Mouse (Mus musculus): ENCODE measurements around the gene Dmbx1. TPM values are rescaled to one million over a fixed set of nuclear protein-coding genes. Genes with fewer than 3 reads are reported as not detected.

The Dmbx1 gene
- total RNA-seq, 2 experiments from 2014 or later, result not detected

DNA sequence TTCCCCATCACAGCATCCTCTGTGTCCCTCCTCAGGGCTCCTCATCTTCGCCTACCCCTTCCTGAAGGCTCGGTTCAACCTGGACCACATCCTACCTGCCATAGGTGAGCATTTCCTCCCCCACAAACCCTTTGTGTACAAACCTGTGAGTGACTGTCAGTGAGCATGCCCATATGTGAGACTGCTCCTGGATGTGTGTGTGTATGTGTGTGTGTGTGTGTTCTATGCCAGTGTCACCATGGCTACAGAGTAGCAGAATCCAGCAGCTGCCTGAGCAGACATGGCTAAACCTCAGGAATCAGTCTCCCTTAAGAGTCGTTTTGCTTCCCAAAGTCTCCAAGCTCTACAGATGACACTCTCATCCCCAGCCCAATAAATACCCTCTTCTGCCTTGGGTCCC lies 53.9 kb downstream of the Dmbx1 start:
- no peak for DNase-seq

DNA sequence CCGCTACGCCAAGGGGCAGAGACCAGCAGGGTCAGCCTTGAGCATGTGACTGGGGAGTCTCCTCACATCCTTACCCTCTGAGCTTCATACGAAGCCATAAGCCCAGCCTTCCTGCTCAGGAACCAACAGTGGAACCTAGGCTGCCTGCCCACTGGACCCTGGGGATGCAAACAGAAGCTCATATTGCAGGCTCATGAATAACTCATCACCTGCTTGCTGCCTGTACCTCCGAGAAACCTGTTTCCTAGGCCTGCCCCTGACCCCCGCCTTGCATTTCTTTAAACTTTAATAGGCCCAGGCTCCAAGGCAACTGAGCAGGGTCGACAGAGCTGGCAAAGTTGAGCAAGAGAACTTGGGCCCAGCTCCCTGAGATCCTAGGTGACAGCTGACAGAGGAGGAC lies 55.7 kb downstream of the Dmbx1 start, which contains the start of gene Kncn:
TSS of gene Kncn (plus strand) at position 379 of the 400 bp plus-strand sequence.
- DNase-seq, result no peak

DNA sequence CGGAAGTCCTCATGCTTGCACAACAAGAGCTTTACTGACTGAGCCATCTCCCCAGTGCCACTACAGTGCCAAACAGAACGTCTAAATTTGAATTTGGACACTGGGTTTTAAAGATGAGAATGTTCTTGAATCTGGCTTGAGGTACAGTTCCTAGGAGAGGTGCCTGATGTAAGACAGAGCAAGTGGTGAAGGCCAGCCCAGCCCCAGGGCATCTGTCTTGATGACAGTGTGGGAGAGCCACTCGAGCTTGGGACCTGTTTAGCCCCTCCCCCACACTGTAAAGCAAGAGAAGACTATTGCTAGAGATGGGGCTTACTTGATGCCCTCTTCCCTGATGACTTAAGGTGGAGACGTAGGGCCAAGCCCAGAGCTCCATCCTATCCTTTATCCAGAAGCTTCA lies 57.5 kb downstream of the Dmbx1 start:
- DNase-seq, result no peak

DNA sequence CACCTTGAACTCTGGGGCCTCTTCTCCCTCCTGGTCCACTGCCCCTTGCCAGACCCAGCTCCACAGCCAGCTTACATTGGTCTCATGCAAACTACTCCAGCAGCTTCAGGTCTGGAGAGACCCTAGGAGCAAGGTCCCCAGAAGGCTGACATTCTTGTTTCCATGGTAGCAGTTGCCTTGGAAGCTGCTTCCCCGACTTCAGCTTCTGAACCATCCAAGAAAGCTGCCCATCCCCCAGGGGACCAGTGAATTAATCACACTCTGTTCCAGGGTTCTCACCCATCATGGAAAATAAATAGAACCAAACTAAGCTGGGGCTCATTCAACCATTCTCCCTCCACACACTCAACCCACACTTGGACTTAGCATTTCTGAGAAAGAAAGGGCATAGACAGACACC lies 58.5 kb downstream of the Dmbx1 start:
- no peak for DNase-seq

DNA sequence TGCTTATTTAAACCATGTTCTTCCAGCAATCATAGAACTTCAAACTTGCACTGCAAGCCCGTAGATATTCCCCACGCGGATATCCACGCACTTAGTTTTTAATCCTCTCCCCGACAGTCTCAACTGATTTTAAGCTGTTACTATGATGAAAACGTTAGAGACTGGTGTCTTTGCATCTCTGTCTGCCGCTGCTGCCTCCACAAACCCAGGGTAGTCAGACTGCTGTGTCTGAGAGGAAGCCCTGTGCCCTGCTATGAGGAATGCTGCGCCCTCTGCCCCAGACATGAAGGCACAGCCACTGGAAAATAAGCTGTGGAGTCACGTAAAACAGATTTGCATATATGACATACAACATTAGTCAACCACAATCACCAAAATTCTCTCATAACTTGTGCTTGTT lies 60.9 kb downstream of the Dmbx1 start:
- no peak for DNase-seq

DNA sequence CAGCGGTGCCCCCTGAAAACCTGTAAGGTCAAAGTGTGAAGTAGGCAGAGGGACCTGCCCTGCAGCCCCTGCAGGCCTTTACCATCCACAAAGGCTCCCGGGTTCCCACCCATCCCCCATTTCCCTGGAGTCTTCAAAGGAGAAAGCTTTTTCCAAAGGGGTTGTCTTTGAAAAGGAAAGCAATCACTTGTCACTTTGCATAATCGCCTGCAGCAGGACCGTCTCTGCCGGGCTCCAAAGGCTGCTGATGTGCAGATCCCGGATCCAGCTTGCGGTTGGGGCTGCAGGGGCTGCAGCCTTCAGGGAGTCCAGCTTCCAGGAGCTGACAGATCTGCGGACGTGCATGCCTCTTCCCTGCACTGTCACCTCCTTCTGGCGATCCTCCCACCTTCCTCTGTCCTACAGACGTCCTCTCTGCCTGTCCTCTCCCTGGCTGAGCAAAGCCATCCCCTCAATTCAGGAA lies 61.5 kb downstream of the Dmbx1 start:
- DNase-seq, result no peak

DNA sequence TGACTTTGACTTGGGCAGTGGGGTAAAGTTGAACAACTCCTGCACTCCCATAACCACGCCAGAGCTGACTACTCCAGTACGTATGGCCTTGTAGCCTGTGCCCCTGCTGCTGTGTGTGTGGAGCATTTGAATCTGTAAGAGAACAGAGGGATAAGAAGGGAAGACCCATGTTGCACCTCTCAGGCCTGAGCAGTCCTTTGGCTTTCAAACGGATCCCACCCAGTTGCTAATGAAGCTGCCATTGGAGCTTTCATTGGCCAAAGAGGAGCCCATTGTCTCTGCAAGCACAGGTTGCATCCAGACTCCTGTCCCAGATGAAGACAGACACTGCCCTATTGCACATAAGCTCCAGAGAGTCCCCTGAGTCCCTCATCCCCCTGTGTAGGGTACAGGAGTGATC lies 66.5 kb downstream of the Dmbx1 start:
- DNase-seq, result no peak

DNA sequence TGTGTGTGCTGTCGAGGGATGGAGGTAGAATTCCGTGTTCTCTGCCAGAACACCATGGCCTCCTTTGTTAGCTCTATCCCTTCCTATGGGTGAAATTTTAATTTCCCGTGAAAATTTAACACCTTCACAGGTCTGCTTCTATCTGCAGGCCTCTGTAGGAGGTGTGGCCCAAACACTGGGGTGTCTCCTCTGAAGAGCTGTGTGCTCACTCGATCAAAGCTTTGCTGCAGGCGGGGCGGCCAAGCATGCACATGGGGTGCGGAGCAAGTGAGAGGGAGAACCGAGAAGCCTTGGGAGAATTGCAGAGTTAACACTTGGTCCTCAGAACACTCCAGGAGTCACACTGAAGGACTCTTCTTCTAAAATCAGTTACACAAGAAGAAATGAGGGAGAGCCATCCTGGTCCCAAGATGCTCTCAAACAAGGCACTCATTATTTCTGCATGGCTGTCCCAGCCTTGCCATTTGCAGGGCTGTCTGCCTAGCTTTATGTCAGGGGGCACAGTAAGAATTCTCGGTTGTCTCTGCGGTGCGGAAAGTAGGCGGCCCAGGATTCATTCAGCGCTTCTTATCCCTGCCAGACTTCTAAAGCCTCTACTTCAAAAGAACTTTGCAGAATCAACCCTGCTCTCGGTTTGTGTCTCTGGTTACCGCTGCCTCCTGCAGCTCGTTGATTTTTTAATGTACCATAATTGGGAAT lies 70.1 kb downstream of the Dmbx1 start:
- DNase-seq, result no peak

Other genes with a start within 250 kb of the Dmbx1 start
- gene Efcab14, start 202.2 kb downstream of the Dmbx1 start, total RNA-seq (2021), result 10 to 100 TPM; 28.6 to 31.3 TPM
- gene Tex38, start 158.9 kb downstream of the Dmbx1 start, total RNA-seq (2021), result under 1 TPM; 0.56 to 0.82 TPM
- gene Atpaf1, start 155.1 kb downstream of the Dmbx1 start, total RNA-seq (2021), result 10 to 100 TPM; 33.8 to 40.4 TPM
- 1 to 10 TPM; 4.8 to 5.6 TPM for gene Mob3c, start 111.8 kb downstream of the Dmbx1 start, total RNA-seq (2021)
- gene Mknk1, start 100.7 kb downstream of the Dmbx1 start, total RNA-seq (2021), result 10 to 100 TPM; 28.9 to 30.6 TPM
- not detected for gene Kncn, start 55.5 kb downstream of the Dmbx1 start, total RNA-seq (2021)
- not detected for gene 6430628N08Rik, start 49.3 kb downstream of the Dmbx1 start, total RNA-seq (2021)
- gene Faah, start 78.0 kb upstream of the Dmbx1 start, total RNA-seq (2021), result under 1 TPM; 0.68 to 0.75 TPM
- 10 to 100 TPM; 12.4 to 12.9 TPM for gene Nsun4, start 114.0 kb upstream of the Dmbx1 start, total RNA-seq (2021)
- 100 to 1,000 TPM; 741 to 954 TPM for gene Uqcrh, start 135.1 kb upstream of the Dmbx1 start, total RNA-seq (2021)
- 10 to 100 TPM; 26.8 to 31.2 TPM for gene Lrrc41, start 135.3 kb upstream of the Dmbx1 start, total RNA-seq (2021)
- 1 to 10 TPM; 2.2 to 3.6 TPM for gene Rad54l, start 183.8 kb upstream of the Dmbx1 start, total RNA-seq (2021)
- gene Pomgnt1, start 183.9 kb upstream of the Dmbx1 start, total RNA-seq (2021), result 10 to 100 TPM; 53.7 to 55.1 TPM
- 10 to 100 TPM in 1 of 2 experiments, 1 to 10 TPM in 1; 9.6 to 14.5 TPM for gene Lurap1, start 211.4 kb upstream of the Dmbx1 start, total RNA-seq (2021)
- gene Tspan1, start 227.7 kb upstream of the Dmbx1 start, total RNA-seq (2021), result not detected
- not detected for gene 1700042G07Rik, start 233.4 kb upstream of the Dmbx1 start, total RNA-seq (2021)
- gene Gm49337, start 233.5 kb upstream of the Dmbx1 start, total RNA-seq (2021), result not detected

Data from gastrocnemius, postnatal 10 days (tissue).